Mouse (Mus musculus): Measurements from ENCODE around the gene Kl. TPM values are rescaled to one million over a fixed set of nuclear protein-coding genes. Genes with fewer than 3 reads are reported as not detected.

The Kl gene
- total and polyA plus RNA-seq, 2 experiments, result not detected

GRCm38 (mm10) chr5:151024483-151024882 lies 72.1 kb downstream of the Kl start:
- 97% methylated on average over 2 of the region's 2 CpGs for WGBS
- TF ChIP-seq CTCF (IDR thresholded peaks at IDR 0.05; ENCODE audit: low read depth, low read length) (no peak), POLR2A (IDR thresholded peaks at IDR 0.05; ENCODE audit: extremely low read depth, insufficient read depth, low read length) (no peak)
- no peak overlapping the region for H3K4me3 ChIP-seq (ENCODE audit: insufficient read depth, low read depth, low read length)
- peaks cover under 1% of the 10 kb centered on the region; the same call in 1 of the 2 replicates for H3K4me1 ChIP-seq (ENCODE audit: control insufficient read depth, insufficient read depth, low read length)
- no peak for DNase-seq (ENCODE audit: extremely low read depth, low read depth, low spot score)
- no peaks in the 10 kb centered on the region for H3K36me3 ChIP-seq (ENCODE audit: control insufficient read depth, insufficient read depth, low read length)
- H3K79me2 ChIP-seq (ENCODE audit: control insufficient read depth, insufficient read depth, low read length), result no peaks in the 10 kb centered on the region
- H3K9ac ChIP-seq (ENCODE audit: low read depth, low read length), result no peak overlapping the region
- H3K27me3 ChIP-seq (ENCODE audit: control insufficient read depth, insufficient read depth, low read length), result no peaks in the 10 kb centered on the region
- no peak overlapping the region for H3K27ac ChIP-seq (replicated peaks; ENCODE audit: insufficient read depth, low read depth, low read length)

GRCm38 (mm10) chr5:151026069-151026468 lies 73.7 kb downstream of the Kl start:
- no peak overlapping the region for H3K4me3 ChIP-seq (ENCODE audit: insufficient read depth, low read depth, low read length)
- no peaks in the 10 kb centered on the region for H3K36me3 ChIP-seq (ENCODE audit: control insufficient read depth, insufficient read depth, low read length)
- no peaks in the 10 kb centered on the region for H3K27me3 ChIP-seq (ENCODE audit: control insufficient read depth, insufficient read depth, low read length)
- no peaks in the 10 kb centered on the region for H3K4me1 ChIP-seq (ENCODE audit: control insufficient read depth, insufficient read depth, low read length)
- no peak overlapping the region for H3K27ac ChIP-seq (replicated peaks; ENCODE audit: insufficient read depth, low read depth, low read length)
- TF ChIP-seq POLR2A (IDR thresholded peaks at IDR 0.05; ENCODE audit: extremely low read depth, insufficient read depth, low read length), result no peak
- 87% methylated on average over 4 of the region's 4 CpGs for WGBS
- no peak for DNase-seq (ENCODE audit: extremely low read depth, low read depth, low spot score)
- no peak overlapping the region for H3K9ac ChIP-seq (ENCODE audit: low read depth, low read length)
- no peaks in the 10 kb centered on the region for H3K79me2 ChIP-seq (ENCODE audit: control insufficient read depth, insufficient read depth, low read length)

GRCm38 (mm10) chr5:151027171-151027570 lies 74.8 kb downstream of the Kl start:
- no peaks in the 10 kb centered on the region for H3K27me3 ChIP-seq (ENCODE audit: control insufficient read depth, insufficient read depth, low read length)
- no peaks in the 10 kb centered on the region for H3K4me1 ChIP-seq (ENCODE audit: control insufficient read depth, insufficient read depth, low read length)
- no peak overlapping the region for H3K27ac ChIP-seq (replicated peaks; ENCODE audit: insufficient read depth, low read depth, low read length)
- no peak overlapping the region for H3K4me3 ChIP-seq (ENCODE audit: insufficient read depth, low read depth, low read length)
- 85% methylated on average over 7 of the region's 7 CpGs for WGBS
- H3K36me3 ChIP-seq (ENCODE audit: control insufficient read depth, insufficient read depth, low read length), result no peaks in the 10 kb centered on the region
- no peak for DNase-seq (ENCODE audit: extremely low read depth, low read depth, low spot score)
- H3K9ac ChIP-seq (ENCODE audit: low read depth, low read length), result no peak overlapping the region
- no peaks in the 10 kb centered on the region for H3K79me2 ChIP-seq (ENCODE audit: control insufficient read depth, insufficient read depth, low read length)
- TF ChIP-seq POLR2A (IDR thresholded peaks at IDR 0.05; ENCODE audit: extremely low read depth, insufficient read depth, low read length) (no peak), CTCF (IDR thresholded peaks at IDR 0.05; ENCODE audit: low read depth, low read length) (no peak)

- 80% methylated on average over 6 of the region's 6 CpGs for WGBS
Observed at GRCm38 (mm10) chr5:151028906-151029305, 76.5 kb downstream of the Kl start.

DNA sequence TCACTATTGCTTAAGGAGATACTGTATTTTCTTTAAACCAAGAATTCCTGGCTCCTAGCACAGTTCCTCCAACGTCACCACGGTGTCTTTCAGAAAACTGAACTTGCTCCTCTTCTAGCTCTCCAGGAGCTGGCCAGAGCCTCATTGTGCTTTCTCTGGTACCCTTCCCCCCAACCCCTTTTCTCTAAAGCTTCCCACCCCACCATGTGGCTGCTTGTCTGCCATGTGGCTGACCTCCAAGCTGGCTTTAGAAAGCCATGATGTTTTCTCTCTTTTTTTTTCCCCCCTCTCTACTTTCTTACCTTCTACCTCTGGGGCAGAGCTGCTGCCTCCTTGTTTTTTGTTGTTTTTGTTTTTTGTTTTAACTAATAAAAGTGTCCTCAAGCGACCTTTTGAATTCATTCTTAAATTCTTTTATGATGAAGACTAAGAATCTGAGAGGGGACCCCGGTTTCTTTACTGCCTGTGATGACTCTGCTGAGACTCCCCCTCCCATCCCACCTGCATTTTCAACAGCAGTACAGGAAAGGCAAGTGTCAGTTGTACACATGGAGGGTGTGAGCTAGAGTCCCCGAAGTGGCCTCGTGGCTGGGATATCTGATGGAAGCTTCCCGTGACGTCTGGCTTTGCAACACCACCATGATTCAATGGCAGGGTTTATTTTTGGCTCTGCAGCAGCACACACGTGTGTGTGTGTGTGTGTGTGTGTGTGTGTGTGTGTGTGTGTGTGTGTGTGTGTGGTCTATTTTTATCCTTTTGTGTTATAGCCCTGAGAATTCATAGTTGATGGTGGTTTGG lies 82.5 kb downstream of the Kl start:
- no peaks in the 10 kb centered on the region for H3K79me2 ChIP-seq (ENCODE audit: control insufficient read depth, insufficient read depth, low read length)
- H3K4me1 ChIP-seq (ENCODE audit: control insufficient read depth, insufficient read depth, low read length), result no peaks in the 10 kb centered on the region
- WGBS, result 82% methylated on average over 9 of the region's 9 CpGs
- H3K4me3 ChIP-seq (ENCODE audit: insufficient read depth, low read depth, low read length), result no peak overlapping the region
- no peak overlapping the region for H3K27ac ChIP-seq (replicated peaks; ENCODE audit: insufficient read depth, low read depth, low read length)
- TF ChIP-seq CTCF (IDR thresholded peaks at IDR 0.05; ENCODE audit: low read depth, low read length), result no peak
- TF ChIP-seq POLR2A (IDR thresholded peaks at IDR 0.05; ENCODE audit: extremely low read depth, insufficient read depth, low read length), result no peak
- no peak for DNase-seq (ENCODE audit: extremely low read depth, low read depth, low spot score)
- peaks cover 16% of the 10 kb centered on the region for H3K36me3 ChIP-seq (ENCODE audit: control insufficient read depth, insufficient read depth, low read length)
- H3K9ac ChIP-seq (ENCODE audit: low read depth, low read length), result no peak overlapping the region
- H3K27me3 ChIP-seq (ENCODE audit: control insufficient read depth, insufficient read depth, low read length), result no peaks in the 10 kb centered on the region

More at GRCm38 (mm10) chr5:151028906-151029305, 76.5 kb downstream of the Kl start:
- no peak overlapping the region for H3K9ac ChIP-seq (ENCODE audit: low read depth, low read length)
- H3K4me3 ChIP-seq (ENCODE audit: insufficient read depth, low read depth, low read length), result no peak overlapping the region
- H3K4me1 ChIP-seq (ENCODE audit: control insufficient read depth, insufficient read depth, low read length), result no peaks in the 10 kb centered on the region
- TF ChIP-seq POLR2A (IDR thresholded peaks at IDR 0.05; ENCODE audit: extremely low read depth, insufficient read depth, low read length) (no peak), CTCF (IDR thresholded peaks at IDR 0.05; ENCODE audit: low read depth, low read length) (no peak)
- H3K27ac ChIP-seq (replicated peaks; ENCODE audit: insufficient read depth, low read depth, low read length), result no peak overlapping the region
- no peak for DNase-seq (ENCODE audit: extremely low read depth, low read depth, low spot score)
- no peaks in the 10 kb centered on the region for H3K36me3 ChIP-seq (ENCODE audit: control insufficient read depth, insufficient read depth, low read length)
- no peaks in the 10 kb centered on the region for H3K27me3 ChIP-seq (ENCODE audit: control insufficient read depth, insufficient read depth, low read length)
- no peaks in the 10 kb centered on the region for H3K79me2 ChIP-seq (ENCODE audit: control insufficient read depth, insufficient read depth, low read length)

- peaks cover 35% of the 10 kb centered on the region for H3K36me3 ChIP-seq (ENCODE audit: control insufficient read depth, insufficient read depth, low read length)
- 94% methylated on average over 7 of the region's 7 CpGs for WGBS
- no peak overlapping the region for H3K9ac ChIP-seq (ENCODE audit: low read depth, low read length)
- no peaks in the 10 kb centered on the region for H3K79me2 ChIP-seq (ENCODE audit: control insufficient read depth, insufficient read depth, low read length)
- H3K4me3 ChIP-seq (ENCODE audit: insufficient read depth, low read depth, low read length), result no peak overlapping the region
- no peak overlapping the region for H3K27ac ChIP-seq (replicated peaks; ENCODE audit: insufficient read depth, low read depth, low read length)
- TF ChIP-seq CTCF (IDR thresholded peaks at IDR 0.05; ENCODE audit: low read depth, low read length) (no peak), POLR2A (IDR thresholded peaks at IDR 0.05; ENCODE audit: extremely low read depth, insufficient read depth, low read length) (no peak)
- H3K4me1 ChIP-seq (ENCODE audit: control insufficient read depth, insufficient read depth, low read length), result peaks cover 6% of the 10 kb centered on the region
- no peaks in the 10 kb centered on the region for H3K27me3 ChIP-seq (ENCODE audit: control insufficient read depth, insufficient read depth, low read length)
- no peak for DNase-seq (ENCODE audit: extremely low read depth, low read depth, low spot score)
Observed at GRCm38 (mm10) chr5:151037871-151038270, 85.5 kb downstream of the Kl start.

Data from liver, adult 2 months (tissue).